Mouse (Mus musculus): ENCODE measurements around the gene Lamp1. TPM values are rescaled to one million over a fixed set of nuclear protein-coding genes. Genes with fewer than 3 reads are reported as not detected.

The Lamp1 gene
- total RNA-seq, 2 experiments from 2014 or later = 310 to 323 TPM

Small RNA genes lying within 50 kb of the gene (microRNA-seq; reads per million reads assigned to microRNA genes)
- gene Mir1968 (10.7 to 17.0 reads per million in 2 experiments), gene Mir7065 (0 reads per million in 2 experiments)

Other genes with a start within 250 kb of the Lamp1 start
- gene F7, start 133.1 kb upstream of the Lamp1 start, total RNA-seq (2021) = not detected
- under 1 TPM; 0.30 to 0.41 TPM for gene F10, start 121.9 kb upstream of the Lamp1 start, total RNA-seq (2021)
- not detected for gene Proz, start 98.2 kb upstream of the Lamp1 start, total RNA-seq (2021)
- gene Pcid2, start 53.7 kb upstream of the Lamp1 start, total RNA-seq (2021) = 10 to 100 TPM; 11.7 to 12.0 TPM
- gene Cul4a, start 53.5 kb upstream of the Lamp1 start, total RNA-seq (2021) = 10 to 100 TPM; 83.0 to 84.8 TPM
- gene Grtp1, start 41.5 kb downstream of the Lamp1 start, total RNA-seq (2021) = 1 to 10 TPM; 2.5 to 2.6 TPM
- gene Adprhl1, start 95.0 kb downstream of the Lamp1 start, total RNA-seq (2021) = 100 to 1,000 TPM; 418 to 470 TPM
- 10 to 100 TPM; 33.8 to 41.8 TPM for gene Dcun1d2, start 129.0 kb downstream of the Lamp1 start, total RNA-seq (2021)
- gene Tmco3, start 129.0 kb downstream of the Lamp1 start, total RNA-seq (2021) = 10 to 100 TPM; 24.5 to 27.3 TPM
- 10 to 100 TPM; 54.7 to 57.2 TPM for gene Tfdp1, start 179.6 kb downstream of the Lamp1 start, total RNA-seq (2021)
- not detected for gene Atp4b, start 237.7 kb downstream of the Lamp1 start, total RNA-seq (2021)
- under 1 TPM in 1 of 2 experiments, not detected in 1; 0.05 TPM for gene Grk1, start 245.9 kb downstream of the Lamp1 start, total RNA-seq (2021)

Data from heart, postnatal 10 days (tissue).